Mouse (Mus musculus) hindbrain, postnatal 0 days (tissue): Measurements from ENCODE around the gene Nphp1. TPM values are rescaled to one million over a fixed set of nuclear protein-coding genes. Genes with fewer than 3 reads are reported as not detected.

Experiments used
- ATAC-seq: fragments of 200-750 bp; cut with Nextera tagmentation; 2 replicates; pipeline ENCODE4 v1.8.0; 2017; ENCODE audit warnings: mild to moderate bottlenecking, moderate TSS enrichment, moderate library complexity
- DNase-seq: peaks from one replicate; pipeline ENCODE4 v3.0.0-alpha.2; 2015; ENCODE audit warnings: low spot score
- H3K27ac ChIP-seq: fragments of 300-500 bp; sonication (generic); 2 replicates; pipeline ENCODE4 v1.5.1; 2014; ENCODE audit warnings: mild to moderate bottlenecking
- H3K27me3 ChIP-seq: fragments of 300-500 bp; sonication (generic); 2 replicates; pipeline ENCODE4 v1.6.1; 2014; ENCODE audit warnings: low read length, mixed read lengths; ENCODE audit not compliant: insufficient read depth
- H3K36me3 ChIP-seq: fragments of 300-500 bp; sonication (generic); 2 replicates; pipeline ENCODE4 v1.6.1; 2014; ENCODE audit warnings: low read length, mixed read lengths; ENCODE audit not compliant: insufficient read depth
- H3K4me1 ChIP-seq: fragments of 300-500 bp; sonication (generic); 2 replicates; pipeline ENCODE4 v1.6.1; 2014; ENCODE audit warnings: antibody characterized with exemption, low read length, mixed read lengths; ENCODE audit not compliant: insufficient read depth
- H3K4me2 ChIP-seq: fragments of 300-500 bp; sonication (generic); 2 replicates; pipeline ENCODE4 v1.6.1; 2014; ENCODE audit warnings: low read depth, mild to moderate bottlenecking, low read length, moderate library complexity, mixed read lengths
- H3K4me3 ChIP-seq: fragments of 300-500 bp; sonication (generic); 2 replicates; pipeline ENCODE4 v1.5.1; 2014; ENCODE audit warnings: low read length
- H3K9ac ChIP-seq: fragments of 300-500 bp; sonication (generic); replicated peaks from 2 replicates; pipeline ENCODE4 v1.6.1; 2014; ENCODE audit warnings: mild to moderate bottlenecking, low read length, moderate library complexity, mixed read lengths
- H3K9me3 ChIP-seq: fragments of 300-500 bp; sonication (generic); 2 replicates; pipeline ENCODE4 v1.6.1; 2016; ENCODE audit warnings: low read length, mixed read lengths
- CTCF ChIP-seq: IDR thresholded peaks from 2 replicates; pipeline ENCODE4 v1.5.1; 2016; ENCODE audit warnings: antibody characterized with exemption, control low read depth, low read depth
- WGBS: fragments of 180-500 bp; shearing (Covaris S2); extraction: QIAGEN DNeasy Blood & Tissue Kit; methylation state at CpG from one replicate; pipeline ENCODE4 v1.1.7; 2014; 5-methylcytosine and 5-hydroxymethylcytosine counted together
- polyA plus RNA-seq: library from polyadenylated mRNA; unstranded; fragments of >200 nt; fragmentation: Nextera tagmentation; extraction: Ambion mirVana; gene quantifications from 2 replicates; pipeline ENCODE4 v1.2.1, GENCODE M21; 2015
- total RNA-seq: library from RNA; depleted of rRNA; stranded (reverse); fragments of >200 nt; gene quantifications from 2 replicates; pipeline ENCODE4 v1.2.3, GENCODE M21; 2014; rRNA removed

Nphp1 gene
- total and polyA plus RNA-seq, 2 experiments from 2014 or later = 11.0 to 17.3 TPM

- no peak overlapping the region for H3K4me3 ChIP-seq
- no peak overlapping the region for H3K9ac ChIP-seq
- no peak for TF ChIP-seq CTCF
- no peak overlapping the region for H3K27ac ChIP-seq
- ATAC-seq (no peak), DNase-seq (no peak)
- H3K9me3 ChIP-seq = no peaks in the 10 kb centered on the region
- no peaks in the 10 kb centered on the region for H3K4me1 ChIP-seq
- 70% methylated on average over 6 of the region's 6 CpGs for WGBS
- H3K36me3 ChIP-seq = no peaks in the 10 kb centered on the region
- H3K4me2 ChIP-seq = no peak overlapping the region
- no peaks in the 10 kb centered on the region for H3K27me3 ChIP-seq
Observed at GRCm38 (mm10) chr2:127705267-127705666, 83.4 kb downstream of the Nphp1 start.

Other genes with a start within 250 kb of the Nphp1 start
- 0.07 and 0.10 TPM in 2 replicates for gene Prom2, start 247.4 kb downstream of the Nphp1 start, total RNA-seq
- 0.10 and 0.32 TPM in 2 replicates for gene Prom2, start 247.4 kb downstream of the Nphp1 start, polyA plus RNA-seq
- 4.0 and 6.0 TPM in 2 replicates for gene Zfp661, start 201.8 kb downstream of the Nphp1 start, total RNA-seq
- 4.3 TPM in 2 replicates for gene Zfp661, start 201.8 kb downstream of the Nphp1 start, polyA plus RNA-seq
- gene Mrps5, start 201.7 kb downstream of the Nphp1 start, total RNA-seq = 44.5 and 69.7 TPM in 2 replicates
- gene Mrps5, start 201.7 kb downstream of the Nphp1 start, polyA plus RNA-seq = 129 and 138 TPM in 2 replicates
- gene Mal, start 132.2 kb downstream of the Nphp1 start, total RNA-seq = 3.2 and 4.3 TPM in 2 replicates
- gene Mal, start 132.2 kb downstream of the Nphp1 start, polyA plus RNA-seq = 4.8 and 5.2 TPM in 2 replicates
- gene Mall, start 59.0 kb downstream of the Nphp1 start, total RNA-seq = 1.5 and 1.8 TPM in 2 replicates
- 0.55 and 0.57 TPM in 2 replicates for gene Mall, start 59.0 kb downstream of the Nphp1 start, polyA plus RNA-seq
- 12.1 and 18.9 TPM in 2 replicates for gene Mtln, start 3.6 kb upstream of the Nphp1 start, total RNA-seq
- 60.4 and 71.4 TPM in 2 replicates for gene Mtln, start 3.6 kb upstream of the Nphp1 start, polyA plus RNA-seq
- gene Bub1, start 43.0 kb upstream of the Nphp1 start, total RNA-seq = 5.5 and 9.1 TPM in 2 replicates
- gene Bub1, start 43.0 kb upstream of the Nphp1 start, polyA plus RNA-seq = 6.2 and 7.5 TPM in 2 replicates
- gene Acoxl, start 50.0 kb upstream of the Nphp1 start, total RNA-seq = 0.47 TPM in 1 of 2 replicates, not detected in the other
- gene Acoxl, start 50.0 kb upstream of the Nphp1 start, polyA plus RNA-seq = 0.19 and 0.29 TPM in 2 replicates